ENCODE assay signal across 8 mouse cellular contexts in genomic region chr10:43480227-43480849, GRCm38 (mm10). TPM values are rescaled to one million over a fixed set of nuclear protein-coding genes. Genes with fewer than 3 reads are reported as not detected.
DNase-seq lines count a peak whose midpoint lies in the region; ATAC-seq and TF ChIP-seq lines count a peak whose summit lies in the region.

No protein-coding gene starts in this region.

- H3K9ac ChIP-seq in heart, postnatal 0 days (replicated peaks; ENCODE audit: low read depth, low read length), result peak overlapping the region; percentile 89
- peak overlapping the region; percentile 99 for H3K9ac ChIP-seq in midbrain, embryonic 11.5 days (ENCODE audit: low read length)

- no peaks in the 10 kb centered on the region; the same call in 1 of the 2 replicates for H3K27me3 ChIP-seq in kidney, adult 2 months (replicated peaks; ENCODE audit: control insufficient read depth, insufficient read depth, low read length)
- H3K27me3 ChIP-seq in heart, postnatal 0 days (ENCODE audit: control insufficient read depth, insufficient read depth, low read length), result no peaks in the 10 kb centered on the region
- no peaks in the 10 kb centered on the region for H3K27me3 ChIP-seq in midbrain, embryonic 11.5 days (ENCODE audit: control insufficient read depth, insufficient read depth, low read length)

- H3K4me2 ChIP-seq in heart, postnatal 0 days (ENCODE audit: low read depth, low read length), result peak overlapping the region; percentile 97
- H3K4me2 ChIP-seq in midbrain, embryonic 11.5 days, result peak overlapping the region; percentile 96

- no peak for DNase-seq in kidney, adult 2 months
- DNase-seq in kidney, postnatal 36 days, result no peak
- peak; percentile 30 for DNase-seq in Muller cell, postnatal 12 days (ENCODE audit: inconsistent ontology term)
- DNase-seq in heart, postnatal 0 days (ENCODE audit: low spot score), result no peak
- DNase-seq in midbrain, embryonic 11.5 days (ENCODE audit: low spot score, missing footprints), result peak; percentile 92
- DNase-seq in c-Kit-positive CD71-positive TER-119-positive erythroid progenitor cells, embryonic 14.5 days (ENCODE audit: low spot score), result no peak
- DNase-seq in cerebellum, postnatal 25 days, result no peak
- DNase-seq in cerebellum, adult 9-10 months, result no peak

- no peak for ATAC-seq in heart, postnatal 0 days (ENCODE audit: insufficient read depth, low read depth)
- ATAC-seq in midbrain, embryonic 11.5 days (ENCODE audit: low FRiP score), result no peak

- H3K36me3 ChIP-seq in kidney, adult 2 months (ENCODE audit: control insufficient read depth, insufficient read depth, low read length), result no peaks in the 10 kb centered on the region
- H3K36me3 ChIP-seq in heart, postnatal 0 days (replicated peaks; ENCODE audit: control insufficient read depth, insufficient read depth, low read length), result no peaks in the 10 kb centered on the region
- no peaks in the 10 kb centered on the region for H3K36me3 ChIP-seq in midbrain, embryonic 11.5 days (ENCODE audit: control insufficient read depth, insufficient read depth, low read length)

- peak overlapping the region; percentile 91 for H3K4me3 ChIP-seq in kidney, adult 2 months (ENCODE audit: insufficient read depth, low read depth, low read length)
- peak overlapping the region; percentile 86 for H3K4me3 ChIP-seq in heart, postnatal 0 days (ENCODE audit: low read depth, low read length)
- peak overlapping the region; percentile 87 for H3K4me3 ChIP-seq in midbrain, embryonic 11.5 days (ENCODE audit: low read depth, low read length)

- H3K9me3 ChIP-seq in heart, postnatal 0 days (replicated peaks; ENCODE audit: control insufficient read depth, low read length), result no peaks in the 10 kb centered on the region
- H3K9me3 ChIP-seq in midbrain, embryonic 11.5 days (ENCODE audit: control insufficient read depth, low read length), result no peaks in the 10 kb centered on the region

- peak overlapping the region; percentile 57 for H3K27ac ChIP-seq in kidney, adult 2 months (ENCODE audit: insufficient read depth, low read depth, low read length)
- peak overlapping the region; percentile 92 for H3K27ac ChIP-seq in heart, postnatal 0 days (ENCODE audit: low read depth)
- peak overlapping the region; percentile 98 for H3K27ac ChIP-seq in midbrain, embryonic 11.5 days (ENCODE audit: low read depth, low read length)

- no peak for TF ChIP-seq POLR2A in kidney, adult 2 months (IDR thresholded peaks at IDR 0.05; ENCODE audit: low read depth, low read length)

- TF ChIP-seq CTCF in kidney, adult 2 months (conservative IDR thresholded peaks at IDR 0.05; ENCODE audit: insufficient read depth, insufficient read length, low read depth, low read length), result no peak
- TF ChIP-seq CTCF in heart, postnatal 0 days (IDR thresholded peaks at IDR 0.05; ENCODE audit: low read depth), result no peak

- 25% methylated on average over 13 of the region's 13 CpGs for WGBS in kidney, adult 2 months
- 15% methylated on average over 13 of the region's 13 CpGs for WGBS in heart, postnatal 0 days
- WGBS in midbrain, embryonic 11.5 days, result 3% methylated on average over 13 of the region's 13 CpGs

- TF ChIP-seq EP300 in heart, postnatal 0 days (IDR thresholded peaks at IDR 0.05; ENCODE audit: low read depth), result no peak

- peaks cover 10% of the 10 kb centered on the region for H3K4me1 ChIP-seq in kidney, adult 2 months (ENCODE audit: control insufficient read depth, insufficient read depth, low read length)
- peaks cover 21% of the 10 kb centered on the region for H3K4me1 ChIP-seq in heart, postnatal 0 days (ENCODE audit: control insufficient read depth, insufficient read depth)
- peaks cover 30% of the 10 kb centered on the region for H3K4me1 ChIP-seq in midbrain, embryonic 11.5 days (ENCODE audit: control insufficient read depth, insufficient read depth, low read length)

RNA-seq across cellular contexts. Expression of gene Bend3, which starts 1.7 kb away (rescaled TPM):
- polyA plus RNA-seq in kidney, adult 2 months (2012; rRNA removed), result 3.8 TPM in 2 replicates
- 9.6 and 12.6 TPM in 2 replicates for total RNA-seq in heart, postnatal 0 days (2014; rRNA removed; ENCODE audit: low replicate concordance)
- 1.1 and 1.2 TPM in 2 replicates for polyA plus RNA-seq in heart, postnatal 0 days (2015; fragmentation: Nextera tagmentation; extraction: Ambion mirVana)
- 7.7 and 8.3 TPM in 2 replicates for polyA plus RNA-seq in midbrain, embryonic 11.5 days (2014; fragmentation: Nextera tagmentation; extraction: Ambion mirVana)

RNA-seq across cellular contexts. Expression of gene Gm9803, which starts 43.5 kb away (rescaled TPM):
- polyA plus RNA-seq in kidney, adult 2 months (2012; rRNA removed), result 74.5 and 91.3 TPM in 2 replicates
- total RNA-seq in heart, postnatal 0 days (2014; rRNA removed; ENCODE audit: low replicate concordance), result 5.1 and 6.6 TPM in 2 replicates
- 23.4 and 26.9 TPM in 2 replicates for polyA plus RNA-seq in heart, postnatal 0 days (2015; fragmentation: Nextera tagmentation; extraction: Ambion mirVana)
- polyA plus RNA-seq in midbrain, embryonic 11.5 days (2014; fragmentation: Nextera tagmentation; extraction: Ambion mirVana), result 14.7 and 15.9 TPM in 2 replicates

Comparison
In these comparisons a context has a peak if more than half of its experiments do, and no peak if none do; other contexts are left out.
1. DNase-seq: peak in Muller cell, postnatal 12 days (single experiment) and midbrain, embryonic 11.5 days (single experiment); none in kidney, adult 2 months (single experiment), kidney, postnatal 36 days (0 of 2), heart, postnatal 0 days (single experiment), c-Kit-positive CD71-positive TER-119-positive erythroid progenitor cells, embryonic 14.5 days (single experiment), cerebellum, postnatal 25 days (0 of 2) and cerebellum, adult 9-10 months (single experiment).
2. Peak in every context shown above with its lines, with median percentiles within 50 percentile points of each other: H3K27ac ChIP-seq and H3K4me3 ChIP-seq.